Mouse (Mus musculus) 3134 (cell line): Measurements from ENCODE around the gene Hoxb8.

ENCODE experiments used
- DNase-seq: peaks from one replicate; pipeline ENCODE4 v3.0.0-alpha.2; 2011; ENCODE audit warnings: low spot score; ENCODE audit not compliant: insufficient read length; ENCODE audit errors: extremely low read depth

Hoxb8 gene

DNA sequence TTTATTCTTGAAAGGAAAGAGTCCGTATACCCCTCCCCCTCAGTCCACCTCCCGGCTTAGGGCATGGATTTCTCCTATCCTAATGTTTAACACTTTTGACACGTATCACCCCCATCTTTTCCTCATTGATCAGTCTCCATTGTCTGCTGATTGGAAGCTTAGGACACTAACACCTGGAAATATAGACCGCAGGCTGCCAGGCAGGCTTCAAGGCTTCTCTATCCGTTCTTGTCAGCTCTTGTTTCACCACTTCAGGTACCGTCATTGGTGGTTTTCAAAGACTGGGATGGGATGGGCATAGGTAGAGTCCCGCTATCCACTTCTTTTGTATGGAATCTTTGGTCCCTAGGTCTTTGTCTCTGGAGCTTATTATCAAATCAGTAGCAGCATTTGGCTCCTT lies 45.4 kb downstream of the Hoxb8 start:
- DNase-seq = no peak

DNA sequence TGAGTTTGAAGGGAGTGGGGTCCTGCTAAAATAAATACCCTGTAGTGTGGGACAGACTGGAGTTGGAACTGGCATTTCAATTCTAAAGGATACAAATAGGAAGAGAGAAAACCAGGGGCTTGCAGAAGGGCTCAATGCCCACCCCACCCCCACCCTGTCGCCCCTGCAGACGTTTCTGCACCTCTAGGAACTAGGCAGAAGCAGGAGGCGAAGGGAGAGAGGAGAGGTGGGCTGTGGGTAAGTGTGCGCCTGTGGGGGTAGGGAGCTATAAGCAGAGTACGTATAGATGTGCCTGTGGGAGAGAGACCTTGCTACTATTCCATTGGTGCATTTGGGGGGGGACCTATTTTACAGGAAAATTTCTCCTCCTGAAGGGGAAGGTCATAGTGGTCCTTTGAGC lies 46.0 kb downstream of the Hoxb8 start:
- DNase-seq = no peak

DNA sequence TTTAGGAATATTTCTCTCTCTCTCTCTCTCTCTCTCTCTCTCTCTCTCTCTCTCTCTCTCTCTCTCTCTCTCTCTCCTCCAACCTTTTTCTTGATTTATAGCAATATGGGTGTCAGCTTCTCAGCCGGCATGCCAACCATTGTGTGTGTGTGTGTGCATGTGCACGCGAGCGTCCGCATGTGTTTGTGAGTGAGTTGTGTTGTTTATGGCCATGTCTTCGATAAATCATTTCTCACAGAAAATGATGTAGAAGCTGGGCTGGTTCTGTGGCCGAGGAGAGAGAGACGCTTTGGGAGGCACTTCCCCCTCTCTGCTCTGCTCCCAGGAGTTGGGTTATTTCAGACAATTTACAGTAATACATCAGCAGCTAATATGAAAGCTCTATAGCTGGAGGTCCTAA lies 46.9 kb downstream of the Hoxb8 start:
- DNase-seq = no peak

DNA sequence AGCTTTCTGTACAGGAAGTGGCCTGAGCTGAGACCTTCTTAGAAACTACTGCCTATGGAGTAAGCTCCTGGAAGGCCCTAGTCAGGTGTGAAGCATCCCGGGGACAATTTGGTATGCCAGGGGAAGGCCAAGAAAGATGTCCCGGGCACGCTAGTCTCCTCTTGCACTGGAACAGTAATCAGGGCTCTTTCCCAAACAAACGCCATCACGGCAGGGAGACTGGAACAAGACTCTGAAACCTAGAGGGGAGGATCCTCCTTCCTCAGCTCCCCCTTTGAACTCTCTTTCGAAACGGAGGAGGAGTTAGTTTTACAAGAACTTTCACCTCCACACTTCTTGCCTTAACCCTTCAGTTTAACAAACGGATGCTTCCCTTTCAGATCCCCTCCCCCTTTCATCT lies 50.4 kb downstream of the Hoxb8 start:
- DNase-seq = no peak

DNA sequence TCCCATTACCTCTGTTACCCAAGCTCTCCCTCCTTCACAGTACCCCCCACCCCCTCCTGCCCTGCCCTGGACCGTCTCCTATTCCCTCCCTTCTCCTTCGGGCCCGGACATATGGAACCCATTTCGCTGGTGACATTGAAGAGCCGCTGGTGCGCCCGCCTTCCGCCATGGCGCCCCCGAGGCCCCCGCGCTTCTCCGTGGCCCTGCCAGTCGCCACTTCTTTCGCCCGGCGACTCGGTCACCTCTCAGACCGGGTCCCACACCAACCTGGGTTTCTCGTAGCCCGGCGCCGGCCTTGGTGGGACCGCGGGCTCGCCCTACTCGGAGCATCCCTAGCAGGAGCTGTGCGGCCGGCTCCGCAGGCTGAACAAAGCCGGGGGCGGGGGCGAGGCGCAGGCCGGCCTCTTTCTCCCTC lies 50.9 kb downstream of the Hoxb8 start:
- no peak for DNase-seq

DNA sequence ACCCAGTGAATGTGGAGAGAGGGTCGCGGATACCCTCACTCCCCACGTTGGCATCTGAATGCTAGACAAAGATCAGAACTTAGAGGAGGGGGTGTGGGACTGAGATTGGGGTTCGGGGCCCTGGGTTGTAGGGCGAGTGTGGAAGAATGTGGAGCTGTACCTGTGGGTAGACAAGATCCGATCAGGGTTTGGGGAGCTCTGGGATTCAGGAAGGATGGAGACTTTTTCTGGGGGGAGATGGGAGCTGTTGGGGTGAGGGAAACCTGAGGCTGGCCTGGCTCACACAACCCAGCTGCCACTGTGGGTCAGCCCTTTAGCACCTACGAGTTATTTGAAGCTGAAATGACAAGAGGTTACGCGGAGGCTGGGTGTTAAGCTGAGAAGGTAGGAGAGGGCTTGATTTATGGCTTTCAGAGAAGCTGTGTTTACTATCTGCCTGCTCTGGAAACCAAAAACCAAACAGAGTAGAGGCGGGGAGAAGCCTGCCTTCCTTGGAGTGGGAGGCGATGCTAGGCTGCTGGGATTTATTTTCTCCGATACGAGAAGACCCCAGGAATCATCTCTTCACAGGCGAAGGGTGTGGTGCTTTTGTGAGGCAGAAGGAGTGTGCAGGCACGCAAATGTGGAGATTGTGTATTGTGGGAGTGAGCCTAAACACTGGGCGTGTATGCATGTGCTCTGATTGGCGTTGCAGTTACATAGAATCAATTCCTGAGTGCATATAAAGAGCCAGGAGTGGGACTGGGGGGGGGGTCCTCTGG lies 51.7 kb downstream of the Hoxb8 start:
- no peak for DNase-seq

DNA sequence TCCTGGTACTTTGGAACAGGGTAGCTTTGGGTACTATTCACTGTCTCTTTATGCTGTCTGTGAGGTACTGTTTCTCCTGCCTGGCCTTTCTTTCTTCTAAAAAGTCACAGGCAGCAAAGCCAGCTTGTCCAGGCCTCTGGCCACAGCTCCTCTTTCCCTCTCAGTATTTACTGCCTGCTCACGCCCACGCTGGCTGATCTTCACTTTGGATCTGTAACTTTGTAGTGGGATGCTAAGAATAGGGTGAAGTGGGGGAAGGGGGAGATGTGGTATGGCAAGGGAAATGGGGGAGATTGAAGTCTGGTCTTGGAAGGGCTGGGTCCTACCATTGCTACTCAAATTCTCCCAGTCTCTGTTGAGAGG lies 52.3 kb downstream of the Hoxb8 start:
- no peak for DNase-seq
